Mouse (Mus musculus) midbrain, postnatal 0 days (tissue): ENCODE results near the gene Trank1. TPM values are rescaled to one million over a fixed set of nuclear protein-coding genes. Genes with fewer than 3 reads are reported as not detected.

Experiments used
- ATAC-seq: fragments of 200-750 bp; cut with Nextera tagmentation; 2 replicates; pipeline ENCODE4 v1.8.0; 2017; ENCODE audit warnings: moderate number of reproducible peaks, mild to moderate bottlenecking, moderate TSS enrichment, moderate library complexity; ENCODE audit not compliant: low FRiP score
- DNase-seq: peaks from one replicate; pipeline ENCODE4 v3.0.0-alpha.2; 2015; ENCODE audit warnings: low spot score
- H3K27ac ChIP-seq: fragments of 300-500 bp; sonication (generic); 2 replicates; pipeline ENCODE4 v1.5.1; 2014; ENCODE audit warnings: low read depth, mild to moderate bottlenecking, low read length, mixed read lengths
- H3K27me3 ChIP-seq: fragments of 300-500 bp; sonication (generic); 2 replicates; pipeline ENCODE4 v1.6.1; 2014; ENCODE audit warnings: low read length, control low read depth, mixed read lengths; ENCODE audit not compliant: insufficient read depth
- H3K36me3 ChIP-seq: fragments of 300-500 bp; sonication (generic); 2 replicates; pipeline ENCODE4 v1.6.1; 2014; ENCODE audit warnings: low read length, control low read depth, mixed read lengths; ENCODE audit not compliant: insufficient read depth
- H3K4me1 ChIP-seq: fragments of 300-500 bp; sonication (generic); 2 replicates; pipeline ENCODE4 v1.6.1; 2014; ENCODE audit warnings: mild to moderate bottlenecking, control low read depth, antibody characterized with exemption, low read length, mixed read lengths; ENCODE audit not compliant: insufficient read depth
- H3K4me2 ChIP-seq: fragments of 300-500 bp; sonication (generic); 2 replicates; pipeline ENCODE4 v1.6.1; 2014; ENCODE audit warnings: low read depth, mild to moderate bottlenecking, low read length, mixed read lengths; ENCODE audit not compliant: poor library complexity, severe bottlenecking
- H3K4me3 ChIP-seq: fragments of 300-500 bp; sonication (generic); 2 replicates; pipeline ENCODE4 v1.5.1; 2014; ENCODE audit warnings: low read depth, mild to moderate bottlenecking, low read length, moderate library complexity
- H3K9ac ChIP-seq: fragments of 300-500 bp; sonication (generic); replicated peaks from 2 replicates; pipeline ENCODE4 v1.6.1; 2014; ENCODE audit warnings: mild to moderate bottlenecking, low read length, moderate library complexity, mixed read lengths; ENCODE audit not compliant: poor library complexity, severe bottlenecking
- H3K9me3 ChIP-seq: fragments of 300-500 bp; sonication (generic); 2 replicates; pipeline ENCODE4 v1.6.1; 2016; ENCODE audit warnings: low read length, control low read depth
- CTCF ChIP-seq: IDR thresholded peaks from 2 replicates; pipeline ENCODE4 v1.5.1; 2016; ENCODE audit warnings: antibody characterized with exemption, mild to moderate bottlenecking
- WGBS: fragments of 180-500 bp; shearing (Covaris S2); extraction: QIAGEN DNeasy Blood & Tissue Kit; methylation state at CpG from one replicate; pipeline ENCODE4 v1.1.7; 2014; 5-methylcytosine and 5-hydroxymethylcytosine counted together
- polyA plus RNA-seq: library from polyadenylated mRNA; unstranded; fragments of >200 nt; fragmentation: Nextera tagmentation; extraction: Ambion mirVana; gene quantifications from 2 replicates; pipeline ENCODE4 v1.2.1, GENCODE M21; 2015
- total RNA-seq: library from RNA; depleted of rRNA; stranded (reverse); fragments of >200 nt; gene quantifications from 2 replicates; pipeline ENCODE4 v1.2.3, GENCODE M21; 2014

The Trank1 gene
- total and polyA plus RNA-seq, 2 experiments from 2014 or later = 21.9 to 55.7 TPM

GRCm38 (mm10) chr9:111425952-111426351 is 114.4 kb downstream of the Trank1 start:
- peak; percentile 46 for DNase-seq
- H3K36me3 ChIP-seq = no peaks in the 10 kb centered on the region
- H3K9ac ChIP-seq = no peak overlapping the region
- H3K4me1 ChIP-seq = peaks cover 6% of the 10 kb centered on the region
- H3K9me3 ChIP-seq = no peaks in the 10 kb centered on the region
- H3K27ac ChIP-seq = no peak overlapping the region
- no peak for TF ChIP-seq CTCF
- no peaks in the 10 kb centered on the region for H3K27me3 ChIP-seq
- H3K4me2 ChIP-seq = no peak overlapping the region
- 56% methylated on average over 4 of the region's 4 CpGs for WGBS
- no peak for ATAC-seq
- no peak overlapping the region for H3K4me3 ChIP-seq

GRCm38 (mm10) chr9:111427891-111428555 is 116.5 kb downstream of the Trank1 start:
- Histone ChIP-seq H3K4me3 (no peak overlapping the region), H3K27ac (0 out of 2 replicates have a peak overlapping the region, but pooled peaks have one; percentile 7), H3K9ac (no peak overlapping the region), H3K36me3 (no peaks in the 10 kb centered on the region), H3K9me3 (no peaks in the 10 kb centered on the region), H3K27me3 (no peaks in the 10 kb centered on the region), H3K4me2 (no peak overlapping the region), H3K4me1 (peaks cover 6% of the 10 kb centered on the region)
- ATAC-seq (0 out of 2 replicates have a peak, but pooled peaks have one; percentile 49), DNase-seq (peak; percentile 51)
- TF ChIP-seq CTCF = peak; percentile 61
- 79% methylated on average over 9 of the region's 9 CpGs for WGBS

GRCm38 (mm10) chr9:111428698-111429362 is 117.3 kb downstream of the Trank1 start:
- Histone ChIP-seq H3K4me2 (no peak overlapping the region), H3K27me3 (no peaks in the 10 kb centered on the region), H3K4me1 (peaks cover 6% of the 10 kb centered on the region), H3K36me3 (no peaks in the 10 kb centered on the region), H3K9me3 (no peaks in the 10 kb centered on the region), H3K9ac (no peak overlapping the region), H3K27ac (no peak overlapping the region), H3K4me3 (no peak overlapping the region)
- 81% methylated on average over 8 of the region's 8 CpGs for WGBS
- DNase-seq = no peak
- ATAC-seq = no peak
- TF ChIP-seq CTCF = no peak

- Histone ChIP-seq H3K4me3 (no peak overlapping the region), H3K4me2 (no peak overlapping the region), H3K36me3 (no peaks in the 10 kb centered on the region), H3K4me1 (peaks cover 6% of the 10 kb centered on the region), H3K9me3 (no peaks in the 10 kb centered on the region), H3K9ac (no peak overlapping the region), H3K27me3 (no peaks in the 10 kb centered on the region), H3K27ac (no peak overlapping the region)
- 45% methylated on average over 2 of the region's 2 CpGs for WGBS
- no peak for DNase-seq
- TF ChIP-seq CTCF = no peak
- ATAC-seq = no peak
Observed at GRCm38 (mm10) chr9:111429363-111429750, 117.8 kb downstream of the Trank1 start.

- no peak overlapping the region for H3K4me2 ChIP-seq
- DNase-seq (no peak), ATAC-seq (no peak)
- H3K36me3 ChIP-seq = no peaks in the 10 kb centered on the region
- no peak overlapping the region for H3K27ac ChIP-seq
- H3K9ac ChIP-seq = no peak overlapping the region
- 93% methylated on average over 2 of the region's 2 CpGs for WGBS
- H3K4me3 ChIP-seq = no peak overlapping the region
- H3K27me3 ChIP-seq = peaks cover 3% of the 10 kb centered on the region; the same call in 1 of the 2 replicates
- no peaks in the 10 kb centered on the region for H3K4me1 ChIP-seq
- H3K9me3 ChIP-seq = no peaks in the 10 kb centered on the region
- TF ChIP-seq CTCF = no peak
Observed at GRCm38 (mm10) chr9:111435429-111435828, 123.9 kb downstream of the Trank1 start.
